Mouse (Mus musculus): Measurements from ENCODE around the gene Alkbh3.

DNA sequence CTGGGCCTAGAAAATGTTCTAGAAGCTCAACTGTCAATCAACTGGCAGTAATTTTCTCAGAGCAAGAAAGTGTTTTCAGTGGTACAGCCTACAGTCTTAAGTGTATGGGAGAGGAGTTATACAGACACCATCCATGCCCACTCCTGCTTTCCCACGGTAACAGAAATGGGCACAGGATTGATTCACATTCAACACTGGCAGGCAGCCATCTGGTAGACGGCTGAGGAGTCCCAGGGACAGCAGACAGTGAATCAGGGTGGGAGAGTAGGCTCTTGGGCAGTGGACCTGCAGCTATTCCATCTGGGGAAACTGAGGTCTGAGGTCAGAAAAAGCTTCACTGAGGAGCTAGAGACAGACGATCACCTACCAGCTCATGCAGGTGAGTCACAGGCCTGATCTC, 39.0 kb downstream of the Alkbh3 start:
- no peak for TF ChIP-seq CTCF (IDR thresholded peaks at IDR 0.05; ENCODE audit: control insufficient read depth, insufficient read depth, insufficient replicate concordance, low read depth, low read length)
- no peak for TF ChIP-seq POLR2A (IDR thresholded peaks at IDR 0.05; ENCODE audit: control insufficient read depth, low read depth, low read length)
